Mouse (Mus musculus): Measurements from ENCODE around the gene Apbb2. TPM values are rescaled to one million over a fixed set of nuclear protein-coding genes. Genes with fewer than 3 reads are reported as not detected.

Gene Apbb2
- polyA plus RNA-seq, 1 experiment from 2014 or later, result 28.2 TPM

DNA sequence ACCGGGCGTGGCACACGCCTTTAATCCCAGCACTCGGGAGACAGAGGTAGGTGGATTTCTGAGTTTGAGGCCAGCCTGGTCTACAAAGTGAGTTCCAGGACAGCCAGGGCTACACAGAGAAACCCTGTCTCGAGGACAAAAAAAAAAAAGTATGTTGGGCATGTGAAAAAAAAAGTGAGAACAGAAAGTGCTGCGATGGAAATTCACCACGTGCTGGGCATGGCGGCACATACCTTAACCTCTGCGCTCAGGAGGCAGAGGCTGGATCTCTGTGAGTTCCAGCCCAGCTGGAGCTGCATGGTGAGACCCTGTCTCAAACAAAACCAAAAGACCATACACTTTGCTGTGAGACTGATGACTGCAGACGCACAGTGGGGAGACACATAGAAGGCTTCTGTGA is 363.5 kb downstream of the Apbb2 start:
- H3K27me3 ChIP-seq (ENCODE audit: low read depth, poor library complexity, severe bottlenecking), result peaks cover 5% of the 10 kb centered on the region; the same call in 1 of the 2 replicates
- WGBS, result 86% methylated on average over 10 of the region's 10 CpGs
- no peak overlapping the region for H3K27ac ChIP-seq (replicated peaks)
- no peak for DNase-seq (ENCODE audit: low spot score)
- no peaks in the 10 kb centered on the region for H3K9me3 ChIP-seq (replicated peaks)
- no peaks in the 10 kb centered on the region for H3K36me3 ChIP-seq
- peaks cover 14% of the 10 kb centered on the region for H3K4me1 ChIP-seq
- no peak overlapping the region for H3K4me3 ChIP-seq

GRCm38 (mm10) chr5:66253219-66253618 is 365.4 kb downstream of the Apbb2 start:
- H3K27ac ChIP-seq (replicated peaks), result no peak overlapping the region
- DNase-seq (ENCODE audit: low spot score), result no peak
- 80% methylated on average over 5 of the region's 5 CpGs for WGBS

More at GRCm38 (mm10) chr5:66253219-66253618, 365.4 kb downstream of the Apbb2 start:
- no peak overlapping the region for H3K4me3 ChIP-seq
- no peaks in the 10 kb centered on the region for H3K9me3 ChIP-seq (replicated peaks)
- H3K36me3 ChIP-seq, result no peaks in the 10 kb centered on the region
- H3K4me1 ChIP-seq, result no peaks in the 10 kb centered on the region
- no peaks in the 10 kb centered on the region for H3K27me3 ChIP-seq (ENCODE audit: low read depth, poor library complexity, severe bottlenecking)

Other genes starting within 250 kb of the Apbb2 start
- gene Uchl1, start 57.3 kb upstream of the Apbb2 start, polyA plus RNA-seq (2016; fragmentation: Nextera tagmentation; extraction: Ambion mirVana), result 265 and 368 TPM in 2 replicates
- gene Limch1, start 127.0 kb upstream of the Apbb2 start, polyA plus RNA-seq (2016; fragmentation: Nextera tagmentation; extraction: Ambion mirVana), result 33.2 and 37.2 TPM in 2 replicates

Data from midbrain, embryonic 10.5 days (tissue).